Mouse (Mus musculus): ENCODE results near the gene Tmem144. TPM values are rescaled to one million over a fixed set of nuclear protein-coding genes. Genes with fewer than 3 reads are reported as not detected.
A peak's percentile ranks its signal among the peaks of the same experiment; 100 is the strongest.

Tmem144 gene
- polyA plus RNA-seq, 1 experiment: 4.1 TPM

DNA sequence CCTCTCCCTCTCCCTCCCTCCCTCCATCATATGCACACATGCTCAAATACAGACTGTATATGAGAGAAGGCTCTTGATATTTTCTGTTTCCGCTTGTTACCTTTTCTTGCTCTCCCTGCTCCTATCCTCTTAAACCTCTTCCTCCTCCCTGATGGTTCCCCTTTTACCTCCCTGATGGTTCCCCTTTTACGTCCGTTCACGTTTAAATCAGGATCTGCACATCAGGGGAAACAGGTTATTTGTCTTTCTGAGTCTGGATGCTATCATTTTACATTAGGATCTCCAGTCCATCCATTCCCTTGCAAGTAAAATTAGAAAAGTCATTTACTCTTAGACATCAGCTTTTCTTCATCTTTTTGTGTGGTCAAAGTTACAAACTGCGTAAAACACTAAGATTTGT is 5.9 kb downstream of the Tmem144 start:
- no peak overlapping the region for H3K4me3 ChIP-seq (ENCODE audit: insufficient read depth, low read length)
- H3K27ac ChIP-seq (ENCODE audit: insufficient read depth, low read length): no peak overlapping the region
- TF ChIP-seq POLR2A (IDR thresholded peaks at IDR 0.05; ENCODE audit: extremely low read depth, insufficient read depth, low read length): no peak
- TF ChIP-seq CTCF (IDR thresholded peaks at IDR 0.05; ENCODE audit: extremely low read depth, insufficient read depth, low read length): no peak
- peaks cover 5% of the 10 kb centered on the region; the same call in 1 of the 2 replicates for H3K4me1 ChIP-seq (ENCODE audit: control insufficient read depth, insufficient read depth, low read length)

DNA sequence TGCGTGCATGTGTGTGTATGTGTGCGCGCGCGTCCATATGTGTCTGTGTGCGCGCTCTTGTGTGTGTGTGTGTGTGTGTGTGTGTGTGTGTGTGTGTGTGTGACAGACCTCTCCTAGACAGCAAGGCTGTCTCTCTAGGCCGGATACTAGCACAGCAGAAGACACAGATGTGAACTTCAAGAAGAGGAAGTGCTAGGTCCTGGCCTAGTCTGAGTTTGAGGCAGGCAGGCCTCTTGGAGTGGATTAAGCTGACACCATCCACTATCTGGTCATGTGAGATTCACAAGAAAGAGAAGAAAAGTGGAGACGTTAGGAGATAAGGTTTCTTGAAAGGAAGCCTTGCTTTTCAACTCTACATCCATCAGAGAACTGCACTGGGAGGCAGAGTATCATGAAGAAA is 8.6 kb downstream of the Tmem144 start:
- no peak overlapping the region for H3K4me3 ChIP-seq (ENCODE audit: insufficient read depth, low read length)
- peaks cover 2% of the 10 kb centered on the region; the same call in 1 of the 2 replicates for H3K4me1 ChIP-seq (ENCODE audit: control insufficient read depth, insufficient read depth, low read length)
- peak overlapping the region; percentile 54; the same call in 1 of the 2 replicates for H3K27ac ChIP-seq (ENCODE audit: insufficient read depth, low read length)
- TF ChIP-seq CTCF (IDR thresholded peaks at IDR 0.05; ENCODE audit: extremely low read depth, insufficient read depth, low read length): no peak
- no peak for TF ChIP-seq POLR2A (IDR thresholded peaks at IDR 0.05; ENCODE audit: extremely low read depth, insufficient read depth, low read length)

DNA sequence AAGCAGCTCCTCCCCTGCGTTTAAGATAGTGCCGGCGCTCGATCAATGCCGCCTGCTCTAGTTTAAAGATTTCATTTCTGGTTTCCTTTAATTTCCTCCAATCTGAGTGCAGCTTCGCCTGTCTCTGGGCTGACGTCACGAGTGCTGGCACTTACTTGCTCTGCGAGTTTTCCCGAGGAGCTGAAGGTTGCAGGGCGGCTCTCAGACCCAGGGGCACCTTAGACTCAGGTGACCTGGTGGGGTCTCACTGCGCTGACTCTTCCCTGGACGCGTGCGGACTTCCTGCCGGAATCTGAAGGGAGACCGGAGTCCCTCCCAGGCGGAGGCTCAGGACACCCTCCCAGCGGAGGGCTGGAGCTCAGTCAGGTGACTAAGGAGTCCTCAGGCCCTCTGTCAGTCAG is 10.0 kb downstream of the Tmem144 start:
- Histone ChIP-seq H3K27ac (ENCODE audit: insufficient read depth, low read length) (no peak overlapping the region), H3K4me1 (ENCODE audit: control insufficient read depth, insufficient read depth, low read length) (no peaks in the 10 kb centered on the region), H3K4me3 (ENCODE audit: insufficient read depth, low read length) (peak overlapping the region; percentile 42)
- TF ChIP-seq POLR2A (IDR thresholded peaks at IDR 0.05; ENCODE audit: extremely low read depth, insufficient read depth, low read length) (no peak), CTCF (IDR thresholded peaks at IDR 0.05; ENCODE audit: extremely low read depth, insufficient read depth, low read length) (no peak)

DNA sequence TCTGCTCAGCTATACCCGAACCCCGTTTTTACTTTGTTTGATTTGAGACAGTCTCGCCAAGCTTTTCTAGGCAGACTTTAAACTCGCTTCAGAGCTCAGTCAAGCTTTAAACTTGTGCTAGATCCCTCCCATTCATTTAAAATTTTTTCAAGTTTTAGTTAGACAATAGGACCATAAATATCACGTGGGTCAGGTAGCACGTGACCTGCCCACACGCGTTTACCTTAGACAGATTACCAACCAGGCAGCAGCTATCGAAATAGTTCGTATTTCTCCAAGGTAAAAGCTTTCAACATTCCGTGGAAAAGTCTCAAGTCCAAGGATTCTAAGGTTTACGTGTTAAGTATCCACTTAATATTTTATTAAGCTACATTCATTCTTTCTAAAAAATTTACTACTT is 10.4 kb downstream of the Tmem144 start:
- H3K27ac ChIP-seq (ENCODE audit: insufficient read depth, low read length): no peak overlapping the region
- no peak for TF ChIP-seq CTCF (IDR thresholded peaks at IDR 0.05; ENCODE audit: extremely low read depth, insufficient read depth, low read length)
- TF ChIP-seq POLR2A (IDR thresholded peaks at IDR 0.05; ENCODE audit: extremely low read depth, insufficient read depth, low read length): no peak
- H3K4me3 ChIP-seq (ENCODE audit: insufficient read depth, low read length): peak overlapping the region; percentile 42
- H3K4me1 ChIP-seq (ENCODE audit: control insufficient read depth, insufficient read depth, low read length): no peaks in the 10 kb centered on the region

DNA sequence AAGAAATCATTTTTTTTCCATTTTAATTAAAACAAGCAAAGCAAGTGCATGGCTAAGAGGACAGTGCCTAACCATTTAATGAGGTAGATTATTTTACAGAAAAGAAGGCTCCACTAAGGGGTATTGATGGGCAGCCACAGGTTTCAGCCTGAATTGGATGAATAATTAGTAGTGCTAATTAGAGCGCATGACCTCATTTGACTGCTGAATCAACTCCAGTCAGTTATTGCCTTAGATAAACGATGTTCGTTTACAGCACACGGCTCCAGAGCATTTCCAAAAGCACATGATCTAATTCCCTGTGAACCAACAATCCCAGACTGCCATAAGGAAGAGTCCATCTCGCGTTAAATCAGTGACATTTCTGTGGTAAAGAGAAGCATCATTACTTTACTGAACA is 11.1 kb downstream of the Tmem144 start:
- Histone ChIP-seq H3K4me3 (ENCODE audit: insufficient read depth, low read length) (peak overlapping the region; percentile 42; the same call in 1 of the 2 replicates), H3K27ac (ENCODE audit: insufficient read depth, low read length) (no peak overlapping the region), H3K4me1 (ENCODE audit: control insufficient read depth, insufficient read depth, low read length) (no peaks in the 10 kb centered on the region)
- no peak for TF ChIP-seq POLR2A (IDR thresholded peaks at IDR 0.05; ENCODE audit: extremely low read depth, insufficient read depth, low read length)
- TF ChIP-seq CTCF (IDR thresholded peaks at IDR 0.05; ENCODE audit: extremely low read depth, insufficient read depth, low read length): no peak

DNA sequence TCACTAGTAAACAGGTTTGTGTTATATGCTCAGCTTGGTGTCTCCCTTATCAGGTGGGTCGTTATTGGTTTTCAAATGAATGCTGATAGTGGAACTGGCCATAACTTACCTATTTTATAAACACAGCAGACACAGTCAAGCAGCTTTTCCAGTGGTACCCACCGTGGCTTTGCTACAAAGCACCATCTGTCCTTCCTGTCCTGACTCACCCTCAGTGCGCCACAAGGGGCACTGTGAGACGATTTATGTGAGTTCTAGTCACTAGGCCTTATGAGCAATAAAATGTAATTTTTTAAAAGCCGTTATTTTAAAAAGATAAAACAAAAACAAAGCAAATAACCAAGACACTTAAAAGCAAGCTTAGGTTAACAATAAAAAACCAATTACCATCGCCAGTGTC is 13.8 kb downstream of the Tmem144 start:
- Histone ChIP-seq H3K4me1 (ENCODE audit: control insufficient read depth, insufficient read depth, low read length) (no peaks in the 10 kb centered on the region), H3K27ac (ENCODE audit: insufficient read depth, low read length) (no peak overlapping the region), H3K4me3 (ENCODE audit: insufficient read depth, low read length) (no peak overlapping the region)
- peak; percentile 45 for TF ChIP-seq CTCF (IDR thresholded peaks at IDR 0.05; ENCODE audit: extremely low read depth, insufficient read depth, low read length)
- no peak for TF ChIP-seq POLR2A (IDR thresholded peaks at IDR 0.05; ENCODE audit: extremely low read depth, insufficient read depth, low read length)

DNA sequence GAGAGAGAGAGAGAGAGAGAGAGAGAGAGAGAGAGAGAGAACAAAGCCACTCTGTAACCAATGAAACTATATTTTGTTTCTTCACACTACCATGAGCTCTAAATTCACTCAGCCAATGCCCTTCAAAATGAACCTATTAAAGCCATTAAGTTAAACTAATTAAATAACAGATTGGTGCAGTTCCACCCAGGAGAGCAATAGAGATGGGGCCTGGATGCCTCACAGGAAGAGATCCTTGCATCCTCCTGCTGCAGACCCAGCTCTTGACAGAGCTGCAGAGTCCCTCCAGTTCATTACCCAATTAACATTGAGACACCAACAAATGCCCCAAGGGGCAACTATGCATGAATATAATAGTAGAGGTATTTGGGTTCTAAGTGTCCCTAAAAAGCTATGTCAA is 23.3 kb downstream of the Tmem144 start:
- peaks cover 2% of the 10 kb centered on the region; the same call in 1 of the 2 replicates for H3K4me1 ChIP-seq (ENCODE audit: control insufficient read depth, insufficient read depth, low read length)
- no peak for TF ChIP-seq POLR2A (IDR thresholded peaks at IDR 0.05; ENCODE audit: extremely low read depth, insufficient read depth, low read length)
- TF ChIP-seq CTCF (IDR thresholded peaks at IDR 0.05; ENCODE audit: extremely low read depth, insufficient read depth, low read length): no peak
- H3K27ac ChIP-seq (ENCODE audit: insufficient read depth, low read length): no peak overlapping the region
- no peak overlapping the region for H3K4me3 ChIP-seq (ENCODE audit: insufficient read depth, low read length)

DNA sequence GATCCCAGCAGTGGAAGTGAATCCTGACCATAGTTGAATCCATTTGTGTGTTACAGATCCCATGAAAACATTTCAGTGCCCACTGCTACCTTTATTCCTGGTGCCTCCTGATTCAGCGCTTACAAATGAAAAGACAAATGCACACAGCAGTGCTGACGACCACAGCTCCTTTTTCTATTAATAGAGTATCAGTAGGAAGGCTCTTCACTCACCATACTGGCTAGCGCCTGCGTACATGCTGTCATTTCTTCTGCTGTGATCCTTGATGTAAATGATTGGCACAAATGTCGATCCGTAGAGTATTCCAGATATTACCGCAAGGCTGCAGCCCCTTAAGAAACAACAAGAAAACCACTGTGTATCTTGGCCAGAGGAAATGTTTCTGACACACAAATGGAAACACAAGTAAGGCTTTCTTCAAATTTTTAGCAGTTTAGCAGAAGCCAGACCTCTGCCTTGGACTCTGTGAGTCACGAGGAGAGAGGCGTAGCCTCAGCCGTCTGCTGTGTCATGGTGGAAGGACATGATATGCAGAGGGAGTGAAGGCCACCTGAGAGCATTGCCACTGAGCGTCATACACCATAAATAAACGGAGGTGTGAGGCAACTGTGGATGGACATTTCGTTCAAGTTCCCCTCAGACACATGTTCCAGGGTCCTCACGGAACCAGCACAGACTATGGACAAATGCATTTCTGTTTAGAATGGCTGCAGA is 27.3 kb downstream of the Tmem144 start:
- H3K27ac ChIP-seq (ENCODE audit: insufficient read depth, low read length): no peak overlapping the region
- H3K4me3 ChIP-seq (ENCODE audit: insufficient read depth, low read length): no peak overlapping the region
- TF ChIP-seq POLR2A (IDR thresholded peaks at IDR 0.05; ENCODE audit: extremely low read depth, insufficient read depth, low read length): no peak
- TF ChIP-seq CTCF (IDR thresholded peaks at IDR 0.05; ENCODE audit: extremely low read depth, insufficient read depth, low read length): no peak
- peaks cover 2% of the 10 kb centered on the region; the same call in 1 of the 2 replicates for H3K4me1 ChIP-seq (ENCODE audit: control insufficient read depth, insufficient read depth, low read length)

DNA sequence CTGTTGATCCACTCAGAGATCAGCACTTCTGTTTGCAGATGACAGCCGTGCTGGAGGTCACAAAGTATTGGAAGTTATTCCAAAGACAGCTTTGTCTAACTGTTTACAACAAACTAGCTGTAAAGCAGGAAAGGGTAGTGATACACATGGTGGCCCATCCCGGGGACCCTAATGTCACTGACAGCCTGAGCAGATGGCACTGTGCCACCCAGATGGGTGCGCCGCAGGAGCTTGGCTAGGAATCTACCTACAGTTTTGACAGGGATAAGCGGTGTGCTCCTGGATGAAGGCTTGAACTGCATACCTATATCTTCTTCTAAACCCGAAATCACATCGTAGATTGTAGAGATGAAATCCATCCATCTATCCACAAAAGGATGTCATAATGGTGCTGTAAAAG is 29.4 kb downstream of the Tmem144 start:
- Histone ChIP-seq H3K27ac (ENCODE audit: insufficient read depth, low read length) (no peak overlapping the region), H3K4me3 (ENCODE audit: insufficient read depth, low read length) (no peak overlapping the region)
- TF ChIP-seq CTCF (IDR thresholded peaks at IDR 0.05; ENCODE audit: extremely low read depth, insufficient read depth, low read length): no peak
- no peak for TF ChIP-seq POLR2A (IDR thresholded peaks at IDR 0.05; ENCODE audit: extremely low read depth, insufficient read depth, low read length)

DNA sequence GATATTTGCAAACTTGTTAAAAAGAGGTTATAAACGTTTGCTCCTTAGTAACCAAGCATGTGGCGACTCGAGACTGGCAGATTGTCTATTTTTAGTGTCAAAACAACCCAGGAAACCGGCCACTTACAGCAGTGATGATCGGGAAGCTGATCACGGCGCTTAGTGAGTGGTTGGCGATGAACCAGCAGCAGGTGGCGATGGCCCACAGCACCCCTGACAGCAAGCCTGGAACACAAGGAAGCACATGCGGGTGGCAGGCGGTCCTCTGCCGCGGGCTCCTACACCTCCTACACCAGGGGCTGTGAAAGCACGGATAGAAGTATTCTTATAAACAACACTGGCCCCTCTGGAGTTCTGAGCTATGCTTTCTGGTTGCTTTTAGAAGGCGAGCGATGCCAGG is 31.4 kb downstream of the Tmem144 start:
- TF ChIP-seq CTCF (IDR thresholded peaks at IDR 0.05; ENCODE audit: extremely low read depth, insufficient read depth, low read length) (no peak), POLR2A (IDR thresholded peaks at IDR 0.05; ENCODE audit: extremely low read depth, insufficient read depth, low read length) (no peak)
- Histone ChIP-seq H3K4me1 (ENCODE audit: control insufficient read depth, insufficient read depth, low read length) (peaks cover 5% of the 10 kb centered on the region), H3K27ac (ENCODE audit: insufficient read depth, low read length) (no peak overlapping the region), H3K4me3 (ENCODE audit: insufficient read depth, low read length) (no peak overlapping the region)

More for the DNA sequence above, 29.4 kb downstream of the Tmem144 start:
- peaks cover 5% of the 10 kb centered on the region for H3K4me1 ChIP-seq (ENCODE audit: control insufficient read depth, insufficient read depth, low read length)

Measured in cortical plate, adult 2 months (tissue).